Mouse (Mus musculus): ENCODE data around the gene Lad1.

DNA sequence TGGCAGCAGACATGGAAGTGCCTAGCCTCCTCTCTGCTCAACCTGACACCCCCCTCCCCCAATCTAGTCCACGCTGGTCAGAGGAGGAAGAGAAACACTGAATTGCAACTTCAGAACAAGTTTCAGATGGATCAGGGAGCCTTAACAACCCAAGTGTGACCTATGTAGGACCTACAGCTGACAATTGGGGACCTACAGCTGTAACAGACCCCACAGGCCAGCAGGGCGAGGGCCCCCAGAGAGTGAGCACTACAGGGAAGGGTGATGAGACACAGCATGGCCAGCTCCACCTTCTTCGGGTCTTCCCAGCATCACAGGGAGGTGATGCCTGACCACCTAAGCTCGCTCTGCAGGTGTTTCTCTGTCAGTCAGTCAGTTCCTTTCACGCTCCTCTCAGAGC is 42.7 kb downstream of the Lad1 start:
- TF ChIP-seq USF1 (IDR thresholded peaks at IDR 0.05; ENCODE audit: low read depth) (no peak), MAX (IDR thresholded peaks at IDR 0.05) (no peak), CEBPB (IDR thresholded peaks at IDR 0.05; ENCODE audit: low read depth) (no peak), CTCF (IDR thresholded peaks at IDR 0.05; ENCODE audit: control insufficient read depth, insufficient read depth, insufficient read length) (no peak), MYOG (IDR thresholded peaks at IDR 0.05; ENCODE audit: control insufficient read depth, extremely low read depth, insufficient read length) (no peak), FOSL1 (IDR thresholded peaks at IDR 0.05; ENCODE audit: insufficient read depth, low read length, poor library complexity, severe bottlenecking) (no peak), MYOD1 (IDR thresholded peaks at IDR 0.05; ENCODE audit: control insufficient read depth, insufficient read length, low read depth) (no peak)
